Mouse (Mus musculus): ENCODE data around the gene Prdx5. TPM values are rescaled to one million over a fixed set of nuclear protein-coding genes. Genes with fewer than 3 reads are reported as not detected.

Gene Prdx5
- total RNA-seq, 1 experiment: 51.6 TPM

DNA sequence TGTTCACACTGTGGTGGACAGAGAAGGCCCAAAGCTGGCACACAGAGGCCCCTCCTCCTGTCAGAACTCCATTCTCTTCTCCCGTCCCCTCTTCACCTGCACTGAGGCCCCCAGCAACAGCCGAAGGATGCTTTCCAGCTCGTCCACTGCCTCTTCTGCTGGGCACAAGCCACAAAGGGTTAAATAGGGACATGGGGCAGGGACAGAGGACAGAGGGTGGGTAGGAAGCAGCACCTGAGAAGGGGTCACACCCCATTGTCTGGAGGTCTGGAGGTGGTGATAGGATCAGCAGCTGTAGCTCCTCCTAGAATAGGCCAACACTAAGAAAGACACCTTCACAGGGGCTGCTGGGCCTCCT is 52.9 kb downstream of the Prdx5 start:
- no peak for DNase-seq (ENCODE audit: low read depth, low spot score)
- TF ChIP-seq ZC3H11A (IDR thresholded peaks at IDR 0.05; ENCODE audit: borderline replicate concordance, low read depth, low read length): no peak
- TF ChIP-seq ZNF384 (IDR thresholded peaks at IDR 0.05; ENCODE audit: low read depth, low read length): no peak
- TF ChIP-seq HCFC1 (IDR thresholded peaks at IDR 0.05; ENCODE audit: borderline replicate concordance, insufficient read depth, low read length): no peak
- TF ChIP-seq CHD2 (IDR thresholded peaks at IDR 0.05; ENCODE audit: low read depth, low read length): no peak
- no peak for TF ChIP-seq MAFK (IDR thresholded peaks at IDR 0.05; ENCODE audit: insufficient read depth, low read depth, low read length)
- no peak overlapping the region; the same call in 1 of the 2 replicates for H3K27ac ChIP-seq (ENCODE audit: insufficient read depth, low read depth, low read length, poor library complexity, severe bottlenecking)
- no peaks in the 10 kb centered on the region for H3K36me3 ChIP-seq (ENCODE audit: control insufficient read depth, insufficient read depth, low read length, poor library complexity, severe bottlenecking)
- H3K4me1 ChIP-seq (ENCODE audit: control insufficient read depth in 2 of 2, insufficient read depth in 2 of 2, low read length in 2 of 2, poor library complexity in 1 of 2): peaks cover 5 to 9% of the 10 kb centered on the region in 2 experiments; a peak in 3 of 4 replicates
- H3K4me3 ChIP-seq (ENCODE audit: insufficient read depth in 1 of 2, low read depth in 1 of 2, low read length in 2 of 2, poor library complexity in 1 of 2, severe bottlenecking in 1 of 2): no peak overlapping the region
- H3K9me3 ChIP-seq (ENCODE audit: control insufficient read depth, insufficient read depth, low read depth, low read length): no peaks in the 10 kb centered on the region
- no peak overlapping the region for H3K9ac ChIP-seq (ENCODE audit: insufficient read depth, low read depth, low read length, poor library complexity, severe bottlenecking)
- in situ Hi-C loops (cut with MboI; ENCODE audit: low sequenced_read_pairs in 2 of 2, unreplicated experiment in 2 of 2): no loop called here

Other genes starting within 250 kb of the Prdx5 start
- 11.5 and 14.4 TPM in 2 replicates for gene Rps6ka4, start 69.5 kb downstream of the Prdx5 start, total RNA-seq (2012; rRNA removed)
- 2.7 and 3.5 TPM in 2 replicates for gene Ccdc88b, start 51.9 kb downstream of the Prdx5 start, total RNA-seq (2012; rRNA removed)
- 90.7 and 105 TPM in 2 replicates for gene Trmt112, start 408 bp downstream of the Prdx5 start, total RNA-seq (2012; rRNA removed)
- gene Esrra, start 11.7 kb upstream of the Prdx5 start, total RNA-seq (2012; rRNA removed): 23.1 and 30.1 TPM in 2 replicates
- 9.4 and 14.9 TPM in 2 replicates for gene Catsperz, start 15.3 kb upstream of the Prdx5 start, total RNA-seq (2012; rRNA removed)
- 2.3 and 4.4 TPM in 2 replicates for gene Kcnk4, start 24.4 kb upstream of the Prdx5 start, total RNA-seq (2012; rRNA removed)
- gene Bad, start 31.8 kb upstream of the Prdx5 start, total RNA-seq (2012; rRNA removed): 16.3 and 22.9 TPM in 2 replicates
- gene Gpr137, start 32.4 kb upstream of the Prdx5 start, total RNA-seq (2012; rRNA removed): 23.2 and 23.7 TPM in 2 replicates
- gene Ppp1r14b, start 64.9 kb upstream of the Prdx5 start, total RNA-seq (2012; rRNA removed): 365 and 385 TPM in 2 replicates
- gene Plcb3, start 66.4 kb upstream of the Prdx5 start, total RNA-seq (2012; rRNA removed): 42.3 and 55.1 TPM in 2 replicates
- gene Fkbp2, start 70.4 kb upstream of the Prdx5 start, total RNA-seq (2012; rRNA removed): 51.0 and 64.0 TPM in 2 replicates
- gene Vegfb, start 77.5 kb upstream of the Prdx5 start, total RNA-seq (2012; rRNA removed): 10.0 and 14.3 TPM in 2 replicates
- gene Dnajc4, start 82.5 kb upstream of the Prdx5 start, total RNA-seq (2012; rRNA removed): 14.0 and 22.0 TPM in 2 replicates
- gene Nudt22, start 86.0 kb upstream of the Prdx5 start, total RNA-seq (2012; rRNA removed): 12.7 and 13.2 TPM in 2 replicates
- 5.0 and 6.9 TPM in 2 replicates for gene Trpt1, start 86.0 kb upstream of the Prdx5 start, total RNA-seq (2012; rRNA removed)
- gene Fermt3, start 109.4 kb upstream of the Prdx5 start, total RNA-seq (2012; rRNA removed): 2.6 and 3.8 TPM in 2 replicates
- gene Stip1, start 129.9 kb upstream of the Prdx5 start, total RNA-seq (2012; rRNA removed): 217 and 280 TPM in 2 replicates
- 1.4 and 3.5 TPM in 2 replicates for gene Macrod1, start 146.7 kb upstream of the Prdx5 start, total RNA-seq (2012; rRNA removed)
- 0.36 and 0.48 TPM in 2 replicates for gene Flrt1, start 195.6 kb upstream of the Prdx5 start, total RNA-seq (2012; rRNA removed)